Mouse (Mus musculus): Measurements from ENCODE around the gene Rpl24. TPM values are rescaled to one million over a fixed set of nuclear protein-coding genes. Genes with fewer than 3 reads are reported as not detected.

The Rpl24 gene
- polyA plus RNA-seq, 1 experiment from 2014 or later = 912 TPM

DNA sequence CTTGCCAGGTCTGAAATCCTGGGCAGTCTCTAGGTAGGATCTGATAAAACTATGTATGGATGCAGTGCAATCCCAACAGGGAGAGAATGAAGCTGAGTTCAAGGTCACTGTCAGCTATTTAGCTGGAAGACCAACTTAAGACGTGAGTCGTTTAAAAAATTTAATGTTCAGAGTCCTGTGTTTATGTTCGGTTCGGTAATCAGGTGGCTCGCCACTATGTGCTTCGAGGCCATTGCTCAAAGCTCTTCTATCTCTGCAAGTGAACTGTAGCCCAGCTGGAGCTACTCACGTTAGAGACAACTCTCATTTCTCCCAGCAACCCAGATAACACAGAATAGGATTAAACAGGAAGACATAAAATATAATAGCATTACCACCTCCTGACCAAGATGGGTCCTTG, 48.0 kb downstream of the Rpl24 start:
- Histone ChIP-seq H3K4me1 (replicated peaks; ENCODE audit: control insufficient read depth, insufficient read depth, low read length) (no peaks in the 10 kb centered on the region), H3K4me3 (ENCODE audit: low read depth, low read length) (no peak overlapping the region), H3K27ac (ENCODE audit: low read depth, low read length) (no peak overlapping the region), H3K9me3 (ENCODE audit: control insufficient read depth, low read length) (no peaks in the 10 kb centered on the region), H3K9ac (ENCODE audit: low read depth, low read length) (no peak overlapping the region), H3K4me2 (no peak overlapping the region), H3K36me3 (ENCODE audit: control insufficient read depth, insufficient read depth, low read length) (peaks cover 17% of the 10 kb centered on the region), H3K27me3 (replicated peaks; ENCODE audit: control insufficient read depth, insufficient read depth, low read length) (no peaks in the 10 kb centered on the region)
- WGBS = 83% methylated on average over 7 of the region's 7 CpGs
- DNase-seq (ENCODE audit: low spot score) = no peak
- no peak for ATAC-seq (replicated peaks; ENCODE audit: low FRiP score)

DNA sequence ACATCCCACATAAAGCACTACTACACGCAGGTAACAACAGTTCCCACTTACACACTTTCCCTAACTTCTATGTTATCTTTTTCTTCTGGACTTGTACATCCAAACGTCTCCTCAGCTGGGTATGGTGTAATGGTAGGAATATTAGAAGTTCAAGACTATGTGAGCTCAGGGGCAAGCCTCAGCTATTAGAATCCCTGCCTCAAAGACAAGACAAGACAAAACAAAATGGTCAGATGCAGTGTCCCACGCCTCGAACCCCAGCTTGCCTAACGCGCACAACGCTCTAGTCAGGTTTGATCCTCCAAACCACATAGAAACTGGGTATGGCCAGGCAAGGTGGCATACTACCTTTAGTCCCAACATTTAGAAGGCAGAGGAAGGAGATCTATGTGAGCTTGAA, 53.6 kb downstream of the Rpl24 start:
- Histone ChIP-seq H3K9me3 (ENCODE audit: control insufficient read depth, low read length) (no peaks in the 10 kb centered on the region), H3K4me3 (ENCODE audit: low read depth, low read length) (no peak overlapping the region), H3K4me2 (no peak overlapping the region), H3K27me3 (replicated peaks; ENCODE audit: control insufficient read depth, insufficient read depth, low read length) (no peaks in the 10 kb centered on the region), H3K9ac (ENCODE audit: low read depth, low read length) (no peak overlapping the region), H3K27ac (ENCODE audit: low read depth, low read length) (no peak overlapping the region), H3K4me1 (replicated peaks; ENCODE audit: control insufficient read depth, insufficient read depth, low read length) (no peaks in the 10 kb centered on the region), H3K36me3 (ENCODE audit: control insufficient read depth, insufficient read depth, low read length) (peaks cover 36% of the 10 kb centered on the region)
- WGBS = 96% methylated on average over 7 of the region's 7 CpGs
- no peak for ATAC-seq (replicated peaks; ENCODE audit: low FRiP score)
- no peak for DNase-seq (ENCODE audit: low spot score)

Other genes with a start within 250 kb of the Rpl24 start
- 4.5 and 4.6 TPM in 2 replicates for gene Nfkbiz, start 127.4 kb upstream of the Rpl24 start, polyA plus RNA-seq (2014; fragmentation: Nextera tagmentation; extraction: Ambion mirVana)
- gene Nxpe3, start 71.0 kb upstream of the Rpl24 start, polyA plus RNA-seq (2014; fragmentation: Nextera tagmentation; extraction: Ambion mirVana) = 0.73 and 0.93 TPM in 2 replicates
- 8.9 and 9.3 TPM in 2 replicates for gene Cep97, start 31.4 kb upstream of the Rpl24 start, polyA plus RNA-seq (2014; fragmentation: Nextera tagmentation; extraction: Ambion mirVana)
- 21.7 and 23.5 TPM in 2 replicates for gene Zbtb11, start 7.6 kb downstream of the Rpl24 start, polyA plus RNA-seq (2014; fragmentation: Nextera tagmentation; extraction: Ambion mirVana)
- gene Pcnp, start 63.5 kb downstream of the Rpl24 start, polyA plus RNA-seq (2014; fragmentation: Nextera tagmentation; extraction: Ambion mirVana) = 195 and 210 TPM in 2 replicates
- 38.5 and 41.8 TPM in 2 replicates for gene Trmt10c, start 71.5 kb downstream of the Rpl24 start, polyA plus RNA-seq (2014; fragmentation: Nextera tagmentation; extraction: Ambion mirVana)
- 24.1 and 29.2 TPM in 2 replicates for gene Senp7, start 82.1 kb downstream of the Rpl24 start, polyA plus RNA-seq (2014; fragmentation: Nextera tagmentation; extraction: Ambion mirVana)
- 0.12 and 0.16 TPM in 2 replicates for gene Impg2, start 238.0 kb downstream of the Rpl24 start, polyA plus RNA-seq (2014; fragmentation: Nextera tagmentation; extraction: Ambion mirVana)

Data from liver, embryonic 11.5 days (tissue).